Comparison of ENCODE assay signal across 18 mouse cellular contexts in the genomic region with DNA sequence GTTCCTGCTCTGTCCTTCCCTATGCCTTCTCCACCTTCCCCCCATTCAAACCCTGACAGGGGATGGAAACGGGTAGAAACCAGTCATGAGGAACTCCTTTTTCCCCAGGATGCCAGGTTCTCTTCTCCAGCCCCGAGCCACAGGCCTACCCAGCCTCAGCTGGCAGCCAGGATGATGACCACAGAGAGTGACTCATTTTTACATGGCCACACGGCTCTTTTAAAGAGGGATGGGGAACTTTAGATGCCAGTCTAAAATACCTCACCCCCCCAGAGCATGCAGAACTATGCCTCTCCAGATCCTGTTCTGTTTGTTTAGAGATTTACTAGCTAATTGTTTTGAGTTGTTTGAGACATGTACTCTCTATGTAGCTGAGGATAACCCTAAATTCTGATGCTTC. TPM values are rescaled to one million over a fixed set of nuclear protein-coding genes. Genes with fewer than 3 reads are reported as not detected.
DNase-seq lines count a peak whose midpoint lies in the region; ATAC-seq and TF ChIP-seq lines count a peak whose summit lies in the region.
"Had no signal": no experiment of that assay in that cellular context is flagged by ENCODE, and none has a peak within 500 bp of the region (broad histone marks: within the 10 kb centered on the region; RNA-seq: fewer than 3 reads in every experiment).

No protein-coding gene starts in this region.

- H3K4me1 ChIP-seq in midbrain, embryonic 11.5 days (ENCODE audit: control insufficient read depth, insufficient read depth, low read length), result peaks cover 26% of the 10 kb centered on the region
- H3K4me1 ChIP-seq in midbrain, postnatal 0 days (ENCODE audit: insufficient read depth, low read length), result peaks cover 13% of the 10 kb centered on the region; the same call in 1 of the 2 replicates
- peaks cover 27% of the 10 kb centered on the region for H3K4me1 ChIP-seq in olfactory bulb, adult 2 months (ENCODE audit: control insufficient read depth, insufficient read depth, low read length)
- peaks cover 56% of the 10 kb centered on the region for H3K4me1 ChIP-seq in hindbrain, embryonic 10.5 days (replicated peaks)

- H3K36me3 ChIP-seq in midbrain, embryonic 11.5 days (ENCODE audit: control insufficient read depth, insufficient read depth, low read length), result no peaks in the 10 kb centered on the region
- no peaks in the 10 kb centered on the region for H3K36me3 ChIP-seq in midbrain, postnatal 0 days (ENCODE audit: insufficient read depth, low read length)
- H3K36me3 ChIP-seq in hindbrain, embryonic 10.5 days, result no peaks in the 10 kb centered on the region
- H3K36me3 ChIP-seq: embryonic facial prominence, embryonic 15.5 days; heart, embryonic 12.5 days; hindbrain, embryonic 15.5 days; intestine, embryonic 15.5 days; limb, embryonic 12.5 days; liver, embryonic 12.5 days; midbrain, embryonic 15.5 days had no signal

- WGBS in midbrain, embryonic 11.5 days, result 61% methylated on average over 3 of the region's 3 CpGs
- WGBS in midbrain, postnatal 0 days, result 67% methylated on average over 3 of the region's 3 CpGs
- WGBS in olfactory bulb, adult 2 months, result 65% methylated on average over 3 of the region's 3 CpGs
- 63% methylated on average over 3 of the region's 3 CpGs for WGBS in hindbrain, embryonic 10.5 days

- no peak overlapping the region for H3K4me3 ChIP-seq in midbrain, embryonic 11.5 days (ENCODE audit: low read depth, low read length)
- H3K4me3 ChIP-seq in midbrain, postnatal 0 days (ENCODE audit: low read depth, low read length), result no peak overlapping the region
- H3K4me3 ChIP-seq in olfactory bulb, adult 2 months (ENCODE audit: insufficient read depth, low read depth, low read length), result no peak overlapping the region
- no peak overlapping the region for H3K4me3 ChIP-seq in hindbrain, embryonic 10.5 days
- H3K4me3 ChIP-seq: embryonic facial prominence, embryonic 15.5 days; heart, embryonic 12.5 days; hindbrain, embryonic 15.5 days; intestine, embryonic 15.5 days; limb, embryonic 12.5 days; liver, embryonic 12.5 days; midbrain, embryonic 15.5 days had no signal

- H3K9me3 ChIP-seq in midbrain, embryonic 11.5 days (ENCODE audit: control insufficient read depth, low read length), result no peaks in the 10 kb centered on the region
- no peaks in the 10 kb centered on the region for H3K9me3 ChIP-seq in midbrain, postnatal 0 days (ENCODE audit: low read length)
- no peaks in the 10 kb centered on the region for H3K9me3 ChIP-seq in hindbrain, embryonic 10.5 days
- H3K9me3 ChIP-seq: embryonic facial prominence, embryonic 15.5 days; heart, embryonic 12.5 days; hindbrain, embryonic 15.5 days; intestine, embryonic 15.5 days; limb, embryonic 12.5 days; liver, embryonic 12.5 days; midbrain, embryonic 15.5 days had no signal

- no peak for TF ChIP-seq CTCF in midbrain, postnatal 0 days (IDR thresholded peaks at IDR 0.05)
- no peak for TF ChIP-seq CTCF in olfactory bulb, adult 2 months (IDR thresholded peaks at IDR 0.05; ENCODE audit: insufficient read depth, low read depth, low read length)

- H3K27ac ChIP-seq in midbrain, embryonic 11.5 days (ENCODE audit: low read depth, low read length), result no peak overlapping the region
- H3K27ac ChIP-seq in midbrain, postnatal 0 days (ENCODE audit: low read depth, low read length), result no peak overlapping the region
- H3K27ac ChIP-seq in olfactory bulb, adult 2 months (ENCODE audit: insufficient read depth, low read depth, low read length), result 0 out of 2 replicates have a peak overlapping the region, but pooled peaks have one; percentile 23
- no peak overlapping the region for H3K27ac ChIP-seq in hindbrain, embryonic 10.5 days
- H3K27ac ChIP-seq: embryonic facial prominence, embryonic 15.5 days; hindbrain, embryonic 15.5 days; intestine, embryonic 15.5 days; limb, embryonic 12.5 days; liver, embryonic 12.5 days; midbrain, embryonic 15.5 days had no signal

- H3K4me2 ChIP-seq in midbrain, embryonic 11.5 days, result no peak overlapping the region
- no peak overlapping the region for H3K4me2 ChIP-seq in midbrain, postnatal 0 days (ENCODE audit: low read depth, low read length, poor library complexity, severe bottlenecking)
- H3K4me2 ChIP-seq: embryonic facial prominence, embryonic 15.5 days; heart, embryonic 12.5 days; intestine, embryonic 15.5 days; limb, embryonic 12.5 days; liver, embryonic 12.5 days; lung, embryonic 14.5 days had no signal

- no peak overlapping the region for H3K9ac ChIP-seq in midbrain, embryonic 11.5 days (ENCODE audit: low read length)
- H3K9ac ChIP-seq in midbrain, postnatal 0 days (replicated peaks; ENCODE audit: low read length, poor library complexity, severe bottlenecking), result no peak overlapping the region
- H3K9ac ChIP-seq: embryonic facial prominence, embryonic 15.5 days; heart, embryonic 12.5 days; hindbrain, embryonic 15.5 days; intestine, embryonic 15.5 days; limb, embryonic 12.5 days; liver, embryonic 12.5 days; lung, embryonic 14.5 days; midbrain, embryonic 15.5 days had no signal

- peak; percentile 60 to 69 for DNase-seq in adrenal gland, adult (ENCODE audit: inconsistent age in 2 of 2, low spot score in 1 of 2)
- no peak for DNase-seq in adrenal gland, adult 8-10 months
- DNase-seq in midbrain, embryonic 11.5 days (ENCODE audit: low spot score, missing footprints), result peak; percentile 59
- DNase-seq in midbrain, postnatal 0 days (ENCODE audit: low spot score), result no peak
- no peak for DNase-seq in hindbrain, embryonic 10.5 days (ENCODE audit: low spot score)
- DNase-seq in right cerebral cortex, postnatal 36 days (ENCODE audit: low spot score in 2 of 2), result no peak
- DNase-seq: cerebellum, postnatal 14 days; heart, postnatal 14 days had no signal

- no peak for ATAC-seq in midbrain, embryonic 11.5 days (ENCODE audit: low FRiP score)
- no peak for ATAC-seq in midbrain, postnatal 0 days (ENCODE audit: low FRiP score)
- peak; percentile 23 to 47; a peak in 2 of 4 replicates for ATAC-seq in hematopoietic stem cell, adult 5-6 weeks (replicated peaks in 1 of 2; ENCODE audit: insufficient read depth in 1 of 2, low FRiP score in 2 of 2, low TSS enrichment in 1 of 2, low read depth in 1 of 2, poor library complexity in 2 of 2, severe bottlenecking in 2 of 2)
- ATAC-seq: intestine, embryonic 15.5 days; liver, embryonic 12.5 days; midbrain, embryonic 15.5 days had no signal

- no peak for TF ChIP-seq POLR2A in olfactory bulb, adult 2 months (IDR thresholded peaks at IDR 0.05; ENCODE audit: insufficient read depth, low read depth, low read length)

- H3K27me3 ChIP-seq in midbrain, embryonic 11.5 days (ENCODE audit: control insufficient read depth, insufficient read depth, low read length), result peaks cover 28% of the 10 kb centered on the region
- no peaks in the 10 kb centered on the region for H3K27me3 ChIP-seq in midbrain, postnatal 0 days (ENCODE audit: insufficient read depth, low read length)
- H3K27me3 ChIP-seq in hindbrain, embryonic 10.5 days (ENCODE audit: insufficient read depth, poor library complexity, severe bottlenecking), result peaks cover 56% of the 10 kb centered on the region
- H3K27me3 ChIP-seq: embryonic facial prominence, embryonic 15.5 days; heart, embryonic 12.5 days; intestine, embryonic 15.5 days; limb, embryonic 12.5 days had no signal

RNA-seq across cellular contexts. Expression of a gene that starts 1.3 kb away (rescaled TPM):
- 1 to 10 TPM; 4.5 to 4.7 (median 4.6) TPM for total RNA-seq in adrenal gland, adult 8-10 months (2022)
- 0.74 and 0.77 TPM in 2 replicates for polyA plus RNA-seq in midbrain, embryonic 11.5 days (2014; fragmentation: Nextera tagmentation; extraction: Ambion mirVana)
- 9.3 and 12.0 TPM in 2 replicates for total RNA-seq in midbrain, postnatal 0 days (2014; rRNA removed)
- 2.1 and 2.4 TPM in 2 replicates for polyA plus RNA-seq in midbrain, postnatal 0 days (2015; fragmentation: Nextera tagmentation; extraction: Ambion mirVana)
- total RNA-seq in hematopoietic stem cell, adult 5-6 weeks (2017), result 13.0 and 16.8 TPM in 2 replicates
- not detected in 2 replicates for polyA plus RNA-seq in olfactory bulb, adult 2 months (2012; ENCODE audit: insufficient read depth, insufficient read length, low replicate concordance, missing spikeins)
- polyA plus RNA-seq in hindbrain, embryonic 10.5 days (2016; fragmentation: Nextera tagmentation; extraction: Ambion mirVana), result 0.98 TPM in 2 replicates

RNA-seq across cellular contexts. Expression of a gene that starts 19.9 kb away (rescaled TPM):
- 10 to 100 TPM; 37.2 to 48.4 (median 40.9) TPM for total RNA-seq in adrenal gland, adult 8-10 months (2022)
- 24.8 and 25.3 TPM in 2 replicates for polyA plus RNA-seq in midbrain, embryonic 11.5 days (2014; fragmentation: Nextera tagmentation; extraction: Ambion mirVana)
- 49.3 and 50.4 TPM in 2 replicates for total RNA-seq in midbrain, postnatal 0 days (2014; rRNA removed)
- 24.0 and 24.1 TPM in 2 replicates for polyA plus RNA-seq in midbrain, postnatal 0 days (2015; fragmentation: Nextera tagmentation; extraction: Ambion mirVana)
- total RNA-seq in hematopoietic stem cell, adult 5-6 weeks (2017), result 18.0 and 21.2 TPM in 2 replicates
- 48.0 TPM in 1 of 2 replicates, not detected in the other for polyA plus RNA-seq in olfactory bulb, adult 2 months (2012; ENCODE audit: insufficient read depth, insufficient read length, low replicate concordance, missing spikeins)
- 31.8 and 32.0 TPM in 2 replicates for polyA plus RNA-seq in hindbrain, embryonic 10.5 days (2016; fragmentation: Nextera tagmentation; extraction: Ambion mirVana)

Comparison
In these comparisons a context has a peak if more than half of its experiments do, and no peak if none do; other contexts are left out.
1. DNase-seq: peak in adrenal gland, adult (2 of 2) and midbrain, embryonic 11.5 days (single experiment); none in adrenal gland, adult 8-10 months (single experiment), midbrain, postnatal 0 days (single experiment), hindbrain, embryonic 10.5 days (single experiment) and right cerebral cortex, postnatal 36 days (0 of 2).
2. ATAC-seq: peak in hematopoietic stem cell, adult 5-6 weeks (2 of 2); none in midbrain, embryonic 11.5 days (single experiment) and midbrain, postnatal 0 days (single experiment).